Mouse (Mus musculus): ENCODE data around the gene Trim8. TPM values are rescaled to one million over a fixed set of nuclear protein-coding genes. Genes with fewer than 3 reads are reported as not detected.

The Trim8 gene
- polyA plus RNA-seq, 1 experiment from 2014 or later: 18.0 TPM

GRCm38 (mm10) chr19:46518352-46518787 lies 16.9 kb downstream of the Trim8 start:
- DNase-seq (ENCODE audit: low spot score): peak; percentile 77
- Histone ChIP-seq H3K4me2 (ENCODE audit: low read depth, severe bottlenecking) (peak overlapping the region; percentile 40), H3K4me1 (ENCODE audit: control insufficient read depth, insufficient read depth, low read length) (peaks cover 32% of the 10 kb centered on the region), H3K27me3 (ENCODE audit: control insufficient read depth, insufficient read depth, low read length) (no peaks in the 10 kb centered on the region), H3K9me3 (ENCODE audit: control insufficient read depth, low read length) (no peaks in the 10 kb centered on the region), H3K4me3 (ENCODE audit: low read depth, low read length) (0 out of 2 replicates have a peak overlapping the region, but pooled peaks have one; percentile 0), H3K27ac (replicated peaks; ENCODE audit: low read depth, low read length) (peak overlapping the region; percentile 38), H3K36me3 (ENCODE audit: control insufficient read depth, insufficient read depth, low read length) (peaks cover 13% of the 10 kb centered on the region), H3K9ac (ENCODE audit: low read length) (no peak overlapping the region)
- WGBS: 0% methylated on average over 13 of the region's 13 CpGs
- ATAC-seq (ENCODE audit: insufficient number of reproducible peaks, low FRiP score, low TSS enrichment, low read depth): peak; percentile 65

- H3K4me3 ChIP-seq (ENCODE audit: low read depth, low read length): no peak overlapping the region
- WGBS: 11% methylated on average over 5 of the region's 5 CpGs
- H3K4me2 ChIP-seq (ENCODE audit: low read depth, severe bottlenecking): peak overlapping the region; percentile 40
- ATAC-seq (ENCODE audit: insufficient number of reproducible peaks, low FRiP score, low TSS enrichment, low read depth) (no peak), DNase-seq (ENCODE audit: low spot score) (no peak)
- peaks cover 9% of the 10 kb centered on the region; the same call in 1 of the 2 replicates for H3K36me3 ChIP-seq (ENCODE audit: control insufficient read depth, insufficient read depth, low read length)
- H3K4me1 ChIP-seq (ENCODE audit: control insufficient read depth, insufficient read depth, low read length): peaks cover 37% of the 10 kb centered on the region
- H3K27me3 ChIP-seq (ENCODE audit: control insufficient read depth, insufficient read depth, low read length): no peaks in the 10 kb centered on the region
- H3K9ac ChIP-seq (ENCODE audit: low read length): no peak overlapping the region
- peak overlapping the region; percentile 10; the same call in 1 of the 2 replicates for H3K27ac ChIP-seq (replicated peaks; ENCODE audit: low read depth, low read length)
- no peaks in the 10 kb centered on the region for H3K9me3 ChIP-seq (ENCODE audit: control insufficient read depth, low read length)
These were observed 17.5 kb downstream of the Trim8 start for GRCm38 (mm10) chr19:46518828-46519621.

DNA sequence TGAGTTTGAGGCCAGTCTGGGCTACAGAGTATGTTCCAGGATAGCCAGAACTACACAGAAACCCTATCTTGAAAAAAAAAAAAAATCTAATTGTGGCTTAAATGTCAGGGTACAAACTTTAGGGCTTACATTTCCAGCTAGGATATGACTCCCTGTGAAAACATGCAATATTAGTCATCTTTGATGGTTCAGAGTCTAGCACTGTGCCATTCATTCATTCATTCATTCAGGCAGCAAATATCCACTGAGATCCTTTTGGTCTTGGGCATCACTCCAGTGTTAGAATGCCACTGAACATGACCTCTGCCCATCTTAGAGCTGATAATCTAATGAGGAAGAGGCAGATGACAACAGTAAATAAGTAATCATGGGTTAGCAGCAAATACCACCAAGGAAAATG lies 20.2 kb downstream of the Trim8 start:
- DNase-seq (ENCODE audit: low spot score) (no peak), ATAC-seq (ENCODE audit: insufficient number of reproducible peaks, low FRiP score, low TSS enrichment, low read depth) (no peak)
- Histone ChIP-seq H3K4me1 (ENCODE audit: control insufficient read depth, insufficient read depth, low read length) (peaks cover 62% of the 10 kb centered on the region), H3K9ac (ENCODE audit: low read length) (no peak overlapping the region), H3K4me3 (ENCODE audit: low read depth, low read length) (no peak overlapping the region), H3K27ac (replicated peaks; ENCODE audit: low read depth, low read length) (no peak overlapping the region), H3K9me3 (ENCODE audit: control insufficient read depth, low read length) (no peaks in the 10 kb centered on the region), H3K4me2 (ENCODE audit: low read depth, severe bottlenecking) (no peak overlapping the region), H3K27me3 (ENCODE audit: control insufficient read depth, insufficient read depth, low read length) (no peaks in the 10 kb centered on the region), H3K36me3 (ENCODE audit: control insufficient read depth, insufficient read depth, low read length) (no peaks in the 10 kb centered on the region)

DNA sequence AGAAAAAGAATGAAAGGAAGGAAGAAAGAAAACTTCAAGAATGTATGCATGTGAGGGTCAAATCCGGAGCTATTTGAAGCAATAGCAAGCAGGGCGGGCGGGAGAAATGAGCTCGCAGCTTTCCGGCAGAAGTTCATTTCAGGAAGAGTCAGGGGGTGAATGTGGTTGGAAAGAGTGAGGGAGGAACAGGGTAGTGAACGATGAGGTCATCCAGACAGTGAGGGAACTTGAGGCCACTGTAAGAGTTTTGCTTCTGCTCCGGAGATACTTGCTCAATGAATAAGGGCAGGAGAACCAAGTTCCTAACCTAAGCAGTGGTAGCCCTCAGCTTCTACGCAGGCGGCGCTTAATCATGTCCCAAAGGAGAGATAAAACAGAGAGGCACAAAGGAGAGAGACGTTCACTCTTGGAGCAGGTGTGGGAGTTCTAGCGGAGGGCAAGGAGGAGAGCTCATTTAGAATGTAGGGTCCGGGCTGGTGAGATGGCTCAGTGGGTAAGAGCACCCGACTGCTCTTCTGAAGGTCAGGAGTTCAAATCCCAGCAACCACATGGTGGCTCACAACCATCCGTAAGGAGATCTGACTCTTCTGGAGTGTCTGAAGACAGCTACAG lies 21.0 kb downstream of the Trim8 start:
- ATAC-seq (ENCODE audit: insufficient number of reproducible peaks, low FRiP score, low TSS enrichment, low read depth) (no peak), DNase-seq (ENCODE audit: low spot score) (no peak)
- H3K9me3 ChIP-seq (ENCODE audit: control insufficient read depth, low read length): no peaks in the 10 kb centered on the region
- H3K27me3 ChIP-seq (ENCODE audit: control insufficient read depth, insufficient read depth, low read length): no peaks in the 10 kb centered on the region
- H3K4me1 ChIP-seq (ENCODE audit: control insufficient read depth, insufficient read depth, low read length): peaks cover 65% of the 10 kb centered on the region
- H3K4me3 ChIP-seq (ENCODE audit: low read depth, low read length): no peak overlapping the region
- no peak overlapping the region for H3K27ac ChIP-seq (replicated peaks; ENCODE audit: low read depth, low read length)
- H3K9ac ChIP-seq (ENCODE audit: low read length): no peak overlapping the region
- H3K4me2 ChIP-seq (ENCODE audit: low read depth, severe bottlenecking): no peak overlapping the region
- no peaks in the 10 kb centered on the region for H3K36me3 ChIP-seq (ENCODE audit: control insufficient read depth, insufficient read depth, low read length)
- WGBS: 47% methylated on average over 15 of the region's 15 CpGs

GRCm38 (mm10) chr19:46523131-46523479 lies 21.6 kb downstream of the Trim8 start:
- Histone ChIP-seq H3K36me3 (ENCODE audit: control insufficient read depth, insufficient read depth, low read length) (no peaks in the 10 kb centered on the region), H3K9ac (ENCODE audit: low read length) (0 out of 2 replicates have a peak overlapping the region, but pooled peaks have one; percentile 24), H3K4me3 (ENCODE audit: low read depth, low read length) (no peak overlapping the region), H3K4me1 (ENCODE audit: control insufficient read depth, insufficient read depth, low read length) (peaks cover 65% of the 10 kb centered on the region), H3K27ac (replicated peaks; ENCODE audit: low read depth, low read length) (peak overlapping the region; percentile 51), H3K4me2 (ENCODE audit: low read depth, severe bottlenecking) (peak overlapping the region; percentile 25; the same call in 1 of the 2 replicates), H3K27me3 (ENCODE audit: control insufficient read depth, insufficient read depth, low read length) (no peaks in the 10 kb centered on the region), H3K9me3 (ENCODE audit: control insufficient read depth, low read length) (no peaks in the 10 kb centered on the region)
- no peak for DNase-seq (ENCODE audit: low spot score)
- no peak for ATAC-seq (ENCODE audit: insufficient number of reproducible peaks, low FRiP score, low TSS enrichment, low read depth)

GRCm38 (mm10) chr19:46523480-46524151 lies 22.1 kb downstream of the Trim8 start:
- Histone ChIP-seq H3K9me3 (ENCODE audit: control insufficient read depth, low read length) (no peaks in the 10 kb centered on the region), H3K9ac (ENCODE audit: low read length) (0 out of 2 replicates have a peak overlapping the region, but pooled peaks have one; percentile 24), H3K27me3 (ENCODE audit: control insufficient read depth, insufficient read depth, low read length) (no peaks in the 10 kb centered on the region), H3K4me2 (ENCODE audit: low read depth, severe bottlenecking) (peak overlapping the region; percentile 25), H3K36me3 (ENCODE audit: control insufficient read depth, insufficient read depth, low read length) (no peaks in the 10 kb centered on the region), H3K4me3 (ENCODE audit: low read depth, low read length) (no peak overlapping the region), H3K4me1 (ENCODE audit: control insufficient read depth, insufficient read depth, low read length) (peaks cover 65% of the 10 kb centered on the region), H3K27ac (replicated peaks; ENCODE audit: low read depth, low read length) (peak overlapping the region; percentile 51)
- WGBS: 12% methylated on average over 20 of the region's 20 CpGs
- peak; percentile 84 for DNase-seq (ENCODE audit: low spot score)
- peak; percentile 86 for ATAC-seq (ENCODE audit: insufficient number of reproducible peaks, low FRiP score, low TSS enrichment, low read depth)

DNA sequence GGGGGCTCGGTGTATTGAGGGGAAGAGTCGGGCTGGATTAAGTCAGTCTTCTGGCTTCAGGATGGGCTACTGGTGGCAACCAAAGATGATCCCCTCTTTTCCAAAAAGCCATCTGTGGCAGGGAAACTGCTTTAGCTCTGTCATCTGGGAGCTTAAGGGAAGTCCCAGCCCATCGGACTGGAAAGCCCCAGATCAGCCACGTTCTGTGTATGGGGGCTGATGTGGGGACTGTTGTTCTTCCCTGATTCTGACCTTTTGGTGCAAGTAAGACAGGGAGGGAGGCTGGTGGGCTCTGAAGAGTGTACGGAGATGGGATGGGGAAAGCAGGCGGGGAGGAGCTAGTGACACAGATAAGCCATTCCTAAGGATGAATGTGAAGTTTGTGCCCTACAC lies 22.6 kb downstream of the Trim8 start:
- H3K4me1 ChIP-seq (ENCODE audit: control insufficient read depth, insufficient read depth, low read length): peaks cover 66% of the 10 kb centered on the region
- no peak for DNase-seq (ENCODE audit: low spot score)
- H3K4me2 ChIP-seq (ENCODE audit: low read depth, severe bottlenecking): peak overlapping the region; percentile 25
- no peak for ATAC-seq (ENCODE audit: insufficient number of reproducible peaks, low FRiP score, low TSS enrichment, low read depth)
- no peaks in the 10 kb centered on the region for H3K27me3 ChIP-seq (ENCODE audit: control insufficient read depth, insufficient read depth, low read length)
- H3K36me3 ChIP-seq (ENCODE audit: control insufficient read depth, insufficient read depth, low read length): no peaks in the 10 kb centered on the region
- 15% methylated on average over 6 of the region's 6 CpGs for WGBS
- H3K9me3 ChIP-seq (ENCODE audit: control insufficient read depth, low read length): no peaks in the 10 kb centered on the region
- H3K9ac ChIP-seq (ENCODE audit: low read length): no peak overlapping the region
- H3K4me3 ChIP-seq (ENCODE audit: low read depth, low read length): no peak overlapping the region
- H3K27ac ChIP-seq (replicated peaks; ENCODE audit: low read depth, low read length): peak overlapping the region; percentile 30; the same call in 1 of the 2 replicates

DNA sequence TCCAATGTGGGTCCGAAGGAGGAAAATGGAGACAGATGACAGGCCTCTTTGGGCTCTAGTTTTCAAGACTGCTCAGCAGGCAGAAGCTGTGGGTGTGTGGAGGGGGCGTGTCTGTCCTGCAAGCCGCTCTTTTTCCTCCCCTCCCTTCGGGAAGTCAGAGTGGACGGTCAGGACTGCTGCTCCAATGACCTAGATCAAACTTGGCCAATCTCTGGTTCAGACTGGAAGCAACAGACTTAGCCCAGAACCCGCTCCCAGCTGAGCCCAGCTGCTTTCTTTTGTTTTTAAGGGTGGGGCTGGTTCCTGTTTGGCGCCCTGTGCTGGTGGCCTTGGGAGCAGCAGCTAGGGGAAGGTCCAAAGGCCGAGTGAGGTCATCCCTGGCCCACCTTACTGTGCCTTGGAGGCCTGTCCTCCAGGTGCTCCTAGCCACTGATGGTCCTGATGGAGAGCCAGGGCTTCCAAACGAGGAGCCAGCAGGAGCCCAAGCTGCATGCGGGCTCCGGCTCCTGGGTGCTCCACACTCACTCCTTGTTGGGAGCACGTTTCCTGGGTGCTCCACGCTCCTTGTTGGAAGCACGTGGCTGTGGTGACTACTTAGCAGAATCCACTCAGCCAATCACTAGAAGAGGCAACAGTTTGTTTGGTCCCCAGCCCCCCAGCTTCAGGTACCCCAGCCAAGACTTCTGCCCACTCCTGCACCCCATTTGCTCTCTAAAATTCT lies 23.3 kb downstream of the Trim8 start:
- H3K9me3 ChIP-seq (ENCODE audit: control insufficient read depth, low read length): no peaks in the 10 kb centered on the region
- H3K4me2 ChIP-seq (ENCODE audit: low read depth, severe bottlenecking): peak overlapping the region; percentile 25; the same call in 1 of the 2 replicates
- H3K36me3 ChIP-seq (ENCODE audit: control insufficient read depth, insufficient read depth, low read length): no peaks in the 10 kb centered on the region
- 30% methylated on average over 14 of the region's 14 CpGs for WGBS
- H3K27me3 ChIP-seq (ENCODE audit: control insufficient read depth, insufficient read depth, low read length): no peaks in the 10 kb centered on the region
- DNase-seq (ENCODE audit: low spot score) (peak; percentile 45), ATAC-seq (ENCODE audit: insufficient number of reproducible peaks, low FRiP score, low TSS enrichment, low read depth) (no peak)
- H3K9ac ChIP-seq (ENCODE audit: low read length): no peak overlapping the region; the same call in 1 of the 2 replicates
- no peak overlapping the region for H3K4me3 ChIP-seq (ENCODE audit: low read depth, low read length)
- H3K4me1 ChIP-seq (ENCODE audit: control insufficient read depth, insufficient read depth, low read length): peaks cover 69% of the 10 kb centered on the region
- H3K27ac ChIP-seq (replicated peaks; ENCODE audit: low read depth, low read length): peak overlapping the region; percentile 30; the same call in 1 of the 2 replicates
